Mouse (Mus musculus): Measurements from ENCODE around the gene Hspb1.

DNA sequence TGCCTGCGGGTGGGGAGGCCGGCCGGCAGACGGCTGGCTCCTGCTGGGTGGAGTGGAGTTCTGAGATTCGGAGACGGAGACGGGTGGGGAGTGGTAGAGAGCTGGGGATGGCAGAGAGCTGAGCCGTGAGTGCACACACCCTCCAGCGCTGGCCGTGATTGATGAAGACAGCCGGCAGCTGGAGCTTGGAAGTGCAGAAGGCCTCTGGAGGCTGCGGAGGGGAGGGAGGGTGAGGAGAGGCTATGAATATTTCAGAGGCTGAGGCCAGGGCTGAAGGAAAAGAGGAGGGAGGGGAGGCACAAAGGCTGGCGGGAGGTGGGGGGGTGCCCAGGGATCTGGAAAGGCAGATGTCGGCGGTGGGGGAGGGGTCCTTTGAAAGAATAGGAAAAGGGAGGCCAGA, 36.7 kb upstream of the Hspb1 start:
- TF ChIP-seq POLR2A (IDR thresholded peaks at IDR 0.05; ENCODE audit: borderline replicate concordance, extremely low read depth, insufficient read depth, insufficient read length, poor library complexity, severe bottlenecking) (no peak), CTCF (IDR thresholded peaks at IDR 0.05; ENCODE audit: borderline replicate concordance, extremely low read depth, insufficient read depth, insufficient read length) (no peak)

Measured in brain, embryonic 14.5 days (tissue).